Mouse (Mus musculus) cerebellum, postnatal 4 days (tissue): ENCODE results near the gene Cldn12.

Source experiments
- DNase-seq, 2 experiments: peaks; one replicate each; pipeline ENCODE4 v3.0.0; 2022; ENCODE audit warnings: low spot score in 2 of 2, mixed read lengths in 1 of 2

Cldn12 gene

DNA sequence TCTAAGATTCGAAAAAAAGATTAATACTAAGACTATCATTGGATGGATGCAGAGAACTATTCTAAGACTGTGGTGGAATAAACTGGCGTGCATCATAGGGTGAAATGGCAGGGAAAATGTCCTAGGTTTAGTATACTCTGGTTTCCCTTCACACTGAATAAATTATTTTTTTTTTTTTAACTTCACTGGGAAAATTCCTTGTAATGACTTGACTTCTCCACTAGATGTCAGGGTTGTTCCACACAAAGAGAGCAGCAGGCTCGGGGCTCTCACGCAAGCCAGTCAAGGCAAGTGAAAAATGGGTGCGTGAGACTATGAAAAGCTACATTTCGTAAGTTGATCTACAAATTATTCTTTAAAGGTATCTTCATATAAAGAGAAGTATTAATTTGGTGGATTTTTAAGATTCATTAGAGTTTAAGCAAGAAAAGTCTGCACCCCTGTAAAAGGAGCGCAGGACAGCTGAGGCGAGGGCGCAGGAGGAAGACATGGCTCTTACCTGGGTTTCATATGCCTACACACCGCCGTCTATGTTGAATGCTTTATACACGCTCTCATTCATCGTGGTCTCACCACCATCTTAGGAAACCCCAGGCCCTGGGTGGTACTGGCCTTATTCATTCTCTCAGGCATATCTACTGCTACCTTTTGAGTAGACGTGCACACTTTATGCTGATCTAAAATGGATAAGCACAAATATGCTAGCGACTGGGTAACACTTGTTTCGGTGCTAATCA is 20.3 kb downstream of the Cldn12 start:
- DNase-seq = peak in 1 of 2 experiments; percentile 27

GRCm38 (mm10) chr5:5492163-5492562 is 22.6 kb downstream of the Cldn12 start:
- DNase-seq = no peak

- DNase-seq = no peak
Observed at GRCm38 (mm10) chr5:5486071-5486470, 28.7 kb downstream of the Cldn12 start.

DNA sequence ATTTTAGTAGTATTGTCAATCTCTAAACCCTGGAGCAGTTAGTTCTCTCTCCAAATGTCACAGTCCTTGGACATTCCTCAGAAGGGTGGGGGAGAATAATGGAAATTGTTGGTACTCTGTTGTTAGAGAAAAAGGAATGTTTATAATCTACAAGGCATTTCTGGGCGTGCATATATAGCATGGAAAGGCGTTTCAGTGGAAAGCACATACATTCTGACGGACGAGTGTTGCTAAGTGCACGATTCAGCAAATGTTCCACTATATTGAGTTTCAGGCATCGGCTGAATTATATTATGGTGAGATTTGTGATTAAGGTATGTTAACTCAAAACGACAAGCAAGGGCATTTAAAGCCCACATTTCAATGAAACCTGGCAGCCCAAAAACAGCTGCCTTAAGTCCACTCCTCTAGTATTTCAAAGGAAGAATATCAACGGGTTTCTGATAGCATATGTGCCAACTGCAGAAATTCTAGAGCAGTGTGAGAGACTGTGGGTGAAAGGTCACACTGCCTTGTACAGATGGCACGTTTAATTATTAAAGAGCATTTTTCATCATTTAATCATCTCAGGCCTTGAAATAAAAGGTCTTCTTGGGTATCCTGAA is 31.4 kb downstream of the Cldn12 start:
- no peak for DNase-seq

DNA sequence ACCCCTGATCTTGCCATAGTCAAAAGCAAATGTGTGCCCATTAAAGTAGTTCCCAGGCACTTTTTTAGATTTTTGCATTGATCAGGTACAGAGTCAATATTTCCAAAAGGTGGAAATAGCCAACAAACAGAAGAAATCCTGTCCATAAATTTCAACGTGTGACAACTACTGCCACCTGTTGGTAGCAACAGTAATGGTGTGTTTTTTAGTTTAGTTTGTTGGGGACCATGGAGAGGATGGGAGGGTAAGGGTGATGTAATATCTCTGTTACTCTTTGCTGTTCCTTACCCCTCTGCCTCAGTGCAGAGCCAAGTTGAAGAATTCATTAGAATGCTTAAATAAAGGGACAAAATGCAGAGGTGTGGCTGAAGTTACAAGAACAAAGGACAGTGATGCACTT is 33.1 kb downstream of the Cldn12 start:
- peak in 1 of 2 experiments; percentile 19 for DNase-seq

DNA sequence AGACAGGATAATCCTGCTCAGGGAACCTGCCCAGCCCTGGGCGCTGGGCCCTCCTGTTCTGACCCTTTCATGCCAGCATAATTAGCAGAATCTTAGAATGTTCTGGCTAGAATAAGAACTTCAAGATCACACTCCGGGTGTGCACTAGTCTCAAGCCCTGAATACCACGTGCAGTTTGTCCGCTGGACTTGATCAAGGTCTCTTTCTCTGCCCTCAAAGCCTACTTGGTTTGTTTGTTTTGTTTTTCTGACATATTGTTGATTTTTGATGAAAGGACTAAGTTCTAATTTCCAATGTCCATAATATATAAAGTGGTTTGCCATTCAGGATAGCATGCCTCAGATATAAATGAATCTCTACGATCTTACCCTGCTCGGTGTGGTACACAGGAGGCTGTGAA is 35.7 kb downstream of the Cldn12 start, which contains the start of gene 1700015F17Rik:
Gene 1700015F17Rik (minus strand): TSS at position 101 of the 400 bp plus-strand sequence.
- DNase-seq = no peak

DNA sequence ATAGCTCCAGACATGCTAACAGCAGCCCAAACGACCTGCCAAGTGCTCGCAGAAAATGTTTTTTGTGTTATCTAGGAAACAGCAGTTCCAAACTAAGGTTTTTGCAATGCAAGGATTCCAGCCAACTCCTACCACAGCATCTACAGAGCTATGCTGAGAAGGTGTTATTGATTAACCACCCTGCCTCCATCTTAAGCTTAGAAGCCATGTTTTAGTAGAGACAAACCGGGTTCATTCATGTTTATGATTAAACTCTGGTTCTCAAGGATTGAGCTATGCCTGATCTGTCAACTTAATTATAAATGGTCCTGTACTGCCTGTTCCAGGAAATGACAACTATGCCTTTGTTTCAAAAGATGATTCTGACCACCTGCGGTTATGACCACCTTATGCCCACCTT is 38.6 kb downstream of the Cldn12 start:
- DNase-seq = no peak

DNA sequence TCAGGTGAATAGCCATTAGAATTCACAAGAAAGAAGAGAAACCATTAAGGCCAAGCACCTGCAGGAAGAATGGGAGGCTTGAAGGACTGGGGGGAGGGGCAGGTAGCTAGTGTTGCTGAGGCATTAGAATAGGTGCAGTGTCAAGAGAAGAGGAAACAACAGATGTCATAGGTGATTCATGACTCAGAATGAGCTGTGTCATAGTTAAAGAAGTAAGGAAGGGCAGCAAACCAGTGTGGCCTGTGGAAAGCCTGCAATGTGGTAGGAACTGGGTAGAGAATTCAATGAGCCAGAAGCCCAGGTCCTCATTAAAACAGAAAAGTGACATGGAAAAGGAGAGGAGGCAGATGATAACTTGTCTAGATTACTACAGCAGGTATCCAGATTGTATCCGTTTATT is 49.5 kb downstream of the Cldn12 start:
- DNase-seq = no peak
